In genomic region chr1:70851633-70852390, GRCm38 (mm10) we compare ENCODE assay signal across 13 mouse cellular contexts.
DNase-seq lines count a peak whose midpoint lies in the region; ATAC-seq and TF ChIP-seq lines count a peak whose summit lies in the region.
"Had no signal": no experiment of that assay in that cellular context is flagged by ENCODE, and none has a peak within 500 bp of the region (broad histone marks: within the 10 kb centered on the region; RNA-seq: fewer than 3 reads in every experiment).

No protein-coding gene starts in this region.

- WGBS in forebrain, embryonic 15.5 days: 50% methylated on average over 12 of the region's 12 CpGs
- 79% methylated on average over 12 of the region's 12 CpGs for WGBS in forebrain, embryonic 11.5 days
- WGBS in liver, postnatal 0 days (ENCODE audit: insufficient replicate concordance): 71% methylated on average over 12 of the region's 12 CpGs

- peaks cover 21% of the 10 kb centered on the region; the same call in 1 of the 2 replicates for H3K4me1 ChIP-seq in forebrain, embryonic 15.5 days
- H3K4me1 ChIP-seq in forebrain, embryonic 11.5 days (replicated peaks; ENCODE audit: control insufficient read depth, insufficient read depth, low read length): no peaks in the 10 kb centered on the region
- no peaks in the 10 kb centered on the region for H3K4me1 ChIP-seq in liver, postnatal 0 days (ENCODE audit: insufficient read depth)
- H3K4me1 ChIP-seq: intestine, embryonic 15.5 days; liver, embryonic 13.5 days had no signal

- no peak for TF ChIP-seq CTCF in liver, postnatal 0 days (IDR thresholded peaks at IDR 0.05; ENCODE audit: low read depth)

- no peaks in the 10 kb centered on the region for H3K36me3 ChIP-seq in forebrain, embryonic 15.5 days
- H3K36me3 ChIP-seq in forebrain, embryonic 11.5 days (ENCODE audit: control insufficient read depth, insufficient read depth, low read length): no peaks in the 10 kb centered on the region
- no peaks in the 10 kb centered on the region for H3K36me3 ChIP-seq in liver, postnatal 0 days (replicated peaks; ENCODE audit: insufficient read depth, low read length)
- H3K36me3 ChIP-seq: heart, embryonic 13.5 days; intestine, embryonic 15.5 days; liver, embryonic 13.5 days had no signal

- no peaks in the 10 kb centered on the region for H3K27me3 ChIP-seq in forebrain, embryonic 15.5 days
- H3K27me3 ChIP-seq in forebrain, embryonic 11.5 days (ENCODE audit: control insufficient read depth, insufficient read depth, low read length): no peaks in the 10 kb centered on the region
- H3K27me3 ChIP-seq in liver, postnatal 0 days (ENCODE audit: insufficient read depth, low read length): no peaks in the 10 kb centered on the region
- H3K27me3 ChIP-seq: heart, embryonic 13.5 days; intestine, embryonic 15.5 days; liver, embryonic 13.5 days had no signal

- H3K9ac ChIP-seq in forebrain, embryonic 15.5 days (replicated peaks): no peak overlapping the region
- H3K9ac ChIP-seq in forebrain, embryonic 11.5 days (ENCODE audit: low read length): no peak overlapping the region
- no peak overlapping the region for H3K9ac ChIP-seq in liver, postnatal 0 days (replicated peaks)
- H3K9ac ChIP-seq: heart, embryonic 13.5 days; intestine, embryonic 15.5 days; liver, embryonic 13.5 days had no signal

- H3K27ac ChIP-seq in forebrain, embryonic 15.5 days (replicated peaks): peak overlapping the region; percentile 25; the same call in 1 of the 2 replicates
- H3K27ac ChIP-seq in forebrain, embryonic 11.5 days (ENCODE audit: low read depth, low read length): no peak overlapping the region
- H3K27ac ChIP-seq in liver, postnatal 0 days (ENCODE audit: low read depth): no peak overlapping the region
- H3K27ac ChIP-seq: heart, embryonic 13.5 days; intestine, embryonic 15.5 days; liver, embryonic 13.5 days had no signal

- no peak overlapping the region for H3K4me3 ChIP-seq in forebrain, embryonic 15.5 days
- H3K4me3 ChIP-seq in forebrain, embryonic 11.5 days (ENCODE audit: low read depth, low read length): no peak overlapping the region
- H3K4me3 ChIP-seq in liver, postnatal 0 days (ENCODE audit: low read depth, low read length): no peak overlapping the region
- H3K4me3 ChIP-seq: heart, embryonic 13.5 days; intestine, embryonic 15.5 days; liver, embryonic 13.5 days had no signal

- TF ChIP-seq EP300 in liver, postnatal 0 days (IDR thresholded peaks at IDR 0.05; ENCODE audit: low read depth): no peak

- DNase-seq in forebrain, embryonic 11.5 days (ENCODE audit: low spot score): no peak
- DNase-seq in right cerebral cortex, adult 2 months (ENCODE audit: low spot score in 2 of 2): peak; percentile 45 to 46
- no peak for DNase-seq in right cerebral cortex, postnatal 4 days
- peak; percentile 37 to 40 for DNase-seq in layer of hippocampus, postnatal 36 days
- DNase-seq in liver, postnatal 0 days: no peak
- DNase-seq in lung, postnatal 4 days: no peak
- DNase-seq: adrenal gland, postnatal 25 days; kidney, postnatal 36 days; liver, embryonic 13.5 days had no signal

- no peaks in the 10 kb centered on the region for H3K9me3 ChIP-seq in forebrain, embryonic 15.5 days
- no peaks in the 10 kb centered on the region for H3K9me3 ChIP-seq in forebrain, embryonic 11.5 days (ENCODE audit: control insufficient read depth, low read length)
- H3K9me3 ChIP-seq in liver, postnatal 0 days (ENCODE audit: low read length): no peaks in the 10 kb centered on the region
- H3K9me3 ChIP-seq: heart, embryonic 13.5 days; intestine, embryonic 15.5 days; liver, embryonic 13.5 days had no signal

- no peak overlapping the region for H3K4me2 ChIP-seq in forebrain, embryonic 15.5 days (replicated peaks)
- no peak overlapping the region for H3K4me2 ChIP-seq in forebrain, embryonic 11.5 days (ENCODE audit: low read depth, low read length, severe bottlenecking)
- H3K4me2 ChIP-seq in liver, postnatal 0 days (ENCODE audit: low read depth, low read length): no peak overlapping the region
- H3K4me2 ChIP-seq: heart, embryonic 13.5 days; intestine, embryonic 15.5 days; liver, embryonic 13.5 days had no signal

- peak; percentile 64 for ATAC-seq in forebrain, embryonic 15.5 days (replicated peaks)
- no peak for ATAC-seq in forebrain, embryonic 11.5 days (replicated peaks; ENCODE audit: low FRiP score)
- ATAC-seq in liver, postnatal 0 days: no peak
- no peak for ATAC-seq in granulocyte monocyte progenitor cell, adult 5-6 weeks (replicated peaks; ENCODE audit: poor library complexity, severe bottlenecking)
- ATAC-seq: intestine, embryonic 15.5 days had no signal

Comparison
In these comparisons a context has a peak if more than half of its experiments do, and no peak if none do; other contexts are left out.
1. DNase-seq: peak in right cerebral cortex, adult 2 months (2 of 2) and layer of hippocampus, postnatal 36 days (2 of 2); none in forebrain, embryonic 11.5 days (single experiment), right cerebral cortex, postnatal 4 days (single experiment), liver, postnatal 0 days (single experiment) and lung, postnatal 4 days (0 of 2).